Mouse (Mus musculus): ENCODE data around the gene Rd3. TPM values are rescaled to one million over a fixed set of nuclear protein-coding genes. Genes with fewer than 3 reads are reported as not detected.

The Rd3 gene
- polyA plus RNA-seq, 2 experiments, result 0.04 to 0.09 TPM

DNA sequence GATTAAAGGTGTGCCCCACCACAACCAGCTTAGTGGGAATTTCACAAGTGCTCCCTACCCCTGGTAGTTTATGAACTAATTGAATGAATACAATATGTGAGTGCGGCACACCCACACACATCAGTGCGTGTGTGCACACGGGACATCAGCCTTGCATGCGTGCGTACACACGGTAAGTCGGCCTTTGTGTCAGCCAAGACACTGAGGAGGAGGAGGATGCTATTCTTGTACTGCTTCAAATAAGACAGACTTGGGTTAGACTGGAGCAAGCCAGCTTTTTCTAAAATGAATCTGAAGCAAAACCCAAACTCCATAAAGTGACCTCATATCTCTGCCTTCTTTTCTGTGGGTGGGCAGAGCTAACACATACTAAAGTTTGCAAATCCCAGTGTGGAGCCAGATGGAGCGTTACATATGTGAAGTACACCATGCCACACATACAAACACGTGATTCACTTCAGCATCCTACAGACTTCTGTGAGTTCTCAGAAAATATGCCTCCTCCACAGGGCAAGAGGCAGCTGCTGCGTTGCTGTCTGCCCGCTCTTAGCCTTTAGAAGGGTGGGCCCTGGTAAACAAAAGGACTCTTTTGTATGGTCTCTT lies 24.3 kb upstream of the Rd3 start:
- peaks cover 0 to 6% of the 10 kb centered on the region in 2 experiments; a peak in 2 of 4 replicates for H3K4me1 ChIP-seq (replicated peaks; ENCODE audit: control insufficient read depth in 2 of 2, insufficient read depth in 2 of 2, low read length in 1 of 2)
- H3K36me3 ChIP-seq (replicated peaks; ENCODE audit: control insufficient read depth, insufficient read depth, low read depth), result no peaks in the 10 kb centered on the region
- no peaks in the 10 kb centered on the region for H3K27me3 ChIP-seq (ENCODE audit: control insufficient read depth, insufficient read depth, low read length)
- no peak overlapping the region for H3K9ac ChIP-seq (replicated peaks)
- H3K4me3 ChIP-seq (ENCODE audit: insufficient read depth in 1 of 2, low read depth in 2 of 2, low read length in 2 of 2), result no peak overlapping the region
- 76% methylated on average over 11 of the region's 11 CpGs for WGBS (ENCODE audit: insufficient replicate concordance)
- no peak overlapping the region for H3K4me2 ChIP-seq (ENCODE audit: low read depth)
- H3K9me3 ChIP-seq (ENCODE audit: control insufficient read depth, low read length), result no peaks in the 10 kb centered on the region
- H3K27ac ChIP-seq, result no peak overlapping the region
- DNase-seq (ENCODE audit: low read depth in 3 of 3, low spot score in 3 of 3) (no peak), ATAC-seq (ENCODE audit: insufficient read depth) (no peak)
- TF ChIP-seq CTCF (IDR thresholded peaks at IDR 0.05; ENCODE audit: low read depth), result no peak
- no peak for TF ChIP-seq EP300 (IDR thresholded peaks at IDR 0.05; ENCODE audit: low read depth)

DNA sequence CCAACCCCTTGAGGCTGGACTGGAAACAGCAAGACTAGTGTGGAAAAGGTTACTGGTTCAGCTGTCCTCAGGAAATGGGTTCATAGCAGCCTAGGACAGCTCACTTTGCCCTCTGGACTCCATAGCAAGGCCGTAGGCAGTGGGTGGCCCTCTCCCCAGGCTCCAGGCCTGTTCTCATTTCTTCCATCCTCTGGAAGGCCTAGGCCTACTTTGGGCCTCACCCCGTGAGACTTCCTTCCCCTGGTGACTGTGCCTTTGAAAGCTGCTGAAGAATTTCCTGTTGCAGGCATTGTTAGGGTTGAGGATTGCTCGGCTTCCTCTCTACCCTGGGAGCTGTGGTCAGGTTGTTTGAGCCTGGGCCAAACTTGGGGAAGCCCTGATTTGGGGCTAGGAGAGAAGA lies 22.1 kb upstream of the Rd3 start:
- Histone ChIP-seq H3K4me2 (ENCODE audit: low read depth) (no peak overlapping the region), H3K36me3 (replicated peaks; ENCODE audit: control insufficient read depth, insufficient read depth, low read depth) (no peaks in the 10 kb centered on the region), H3K9me3 (ENCODE audit: control insufficient read depth, low read length) (no peaks in the 10 kb centered on the region), H3K27me3 (ENCODE audit: control insufficient read depth, insufficient read depth, low read length) (no peaks in the 10 kb centered on the region), H3K9ac (replicated peaks) (no peak overlapping the region), H3K4me3 (ENCODE audit: insufficient read depth in 1 of 2, low read depth in 2 of 2, low read length in 2 of 2) (no peak overlapping the region), H3K27ac (no peak overlapping the region), H3K4me1 (replicated peaks; ENCODE audit: control insufficient read depth in 2 of 2, insufficient read depth in 2 of 2, low read length in 1 of 2) (peaks cover 0 to 6% of the 10 kb centered on the region in 2 experiments; a peak in 2 of 4 replicates)
- TF ChIP-seq EP300 (IDR thresholded peaks at IDR 0.05; ENCODE audit: low read depth), result no peak
- no peak for TF ChIP-seq CTCF (IDR thresholded peaks at IDR 0.05; ENCODE audit: low read depth)
- 21% methylated on average over 3 of the region's 3 CpGs for WGBS (ENCODE audit: insufficient replicate concordance)
- no peak for DNase-seq (ENCODE audit: low read depth in 3 of 3, low spot score in 3 of 3)
- no peak; the same call in 1 of the 2 replicates for ATAC-seq (ENCODE audit: insufficient read depth)

DNA sequence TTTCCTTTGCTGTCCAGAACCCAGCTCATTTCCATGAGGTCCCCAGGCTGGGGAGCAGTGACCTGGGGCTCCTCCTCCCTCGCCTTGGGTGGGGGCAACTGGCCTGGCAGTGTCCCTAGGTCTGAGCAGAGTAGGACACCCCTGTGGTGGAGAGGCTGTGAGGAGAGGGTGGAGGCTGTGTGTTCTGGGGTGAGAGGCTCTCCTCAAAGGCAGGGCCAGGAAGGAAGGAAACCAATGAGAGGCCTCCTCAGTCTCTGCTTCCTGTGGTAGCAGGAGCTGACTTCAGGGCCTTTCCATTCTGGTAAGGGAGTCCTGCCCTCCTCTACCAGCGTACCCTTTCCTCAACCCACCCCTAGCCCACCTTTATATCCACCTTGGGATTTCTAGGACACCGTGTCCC lies 20.9 kb upstream of the Rd3 start:
- Histone ChIP-seq H3K4me1 (replicated peaks; ENCODE audit: control insufficient read depth in 2 of 2, insufficient read depth in 2 of 2, low read length in 1 of 2) (peaks cover 0 to 6% of the 10 kb centered on the region in 2 experiments; a peak in 2 of 4 replicates), H3K27me3 (ENCODE audit: control insufficient read depth, insufficient read depth, low read length) (no peaks in the 10 kb centered on the region), H3K27ac (no peak overlapping the region), H3K9me3 (ENCODE audit: control insufficient read depth, low read length) (no peaks in the 10 kb centered on the region), H3K36me3 (replicated peaks; ENCODE audit: control insufficient read depth, insufficient read depth, low read depth) (no peaks in the 10 kb centered on the region), H3K4me3 (ENCODE audit: insufficient read depth in 1 of 2, low read depth in 2 of 2, low read length in 2 of 2) (no peak overlapping the region), H3K9ac (replicated peaks) (no peak overlapping the region), H3K4me2 (ENCODE audit: low read depth) (peak overlapping the region; percentile 14; the same call in 1 of the 2 replicates)
- WGBS (ENCODE audit: insufficient replicate concordance), result 48% methylated on average over 3 of the region's 3 CpGs
- DNase-seq (ENCODE audit: low read depth in 3 of 3, low spot score in 3 of 3) (no peak), ATAC-seq (ENCODE audit: insufficient read depth) (0 out of 2 replicates have a peak, but pooled peaks have one; percentile 11)
- TF ChIP-seq EP300 (IDR thresholded peaks at IDR 0.05; ENCODE audit: low read depth) (no peak), CTCF (IDR thresholded peaks at IDR 0.05; ENCODE audit: low read depth) (no peak)

DNA sequence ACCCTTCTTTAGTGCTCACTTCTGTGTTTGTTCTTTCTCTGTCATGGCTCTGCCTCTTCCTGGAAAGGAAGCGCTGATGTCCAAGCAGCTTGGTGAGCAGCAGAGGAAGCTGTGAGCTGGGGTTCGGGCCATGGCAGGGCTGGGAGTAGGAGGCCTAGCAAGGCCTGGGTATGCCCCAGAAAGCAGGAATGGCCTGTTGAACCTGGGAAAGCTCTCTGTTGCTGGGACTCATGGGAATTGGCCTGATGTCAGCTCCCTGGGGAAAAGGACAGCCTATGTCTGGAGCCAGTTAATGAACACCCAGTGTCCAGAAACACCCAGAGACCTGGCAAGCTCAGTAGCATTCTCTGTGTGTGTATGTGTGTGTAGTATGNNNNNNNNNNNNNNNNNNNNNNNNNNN lies 20.3 kb upstream of the Rd3 start:
- 60% methylated on average over 2 of the region's 2 CpGs for WGBS (ENCODE audit: insufficient replicate concordance)
- Histone ChIP-seq H3K9me3 (ENCODE audit: control insufficient read depth, low read length) (no peaks in the 10 kb centered on the region), H3K36me3 (replicated peaks; ENCODE audit: control insufficient read depth, insufficient read depth, low read depth) (no peaks in the 10 kb centered on the region), H3K4me1 (replicated peaks; ENCODE audit: control insufficient read depth in 2 of 2, insufficient read depth in 2 of 2, low read length in 1 of 2) (peaks cover 0 to 6% of the 10 kb centered on the region in 2 experiments; a peak in 2 of 4 replicates), H3K27ac (no peak overlapping the region), H3K27me3 (ENCODE audit: control insufficient read depth, insufficient read depth, low read length) (no peaks in the 10 kb centered on the region), H3K4me3 (ENCODE audit: insufficient read depth in 1 of 2, low read depth in 2 of 2, low read length in 2 of 2) (no peak overlapping the region), H3K4me2 (ENCODE audit: low read depth) (peak overlapping the region; percentile 6; the same call in 1 of the 2 replicates), H3K9ac (replicated peaks) (no peak overlapping the region)
- ATAC-seq (ENCODE audit: insufficient read depth) (no peak), DNase-seq (ENCODE audit: low read depth in 3 of 3, low spot score in 3 of 3) (no peak)
- TF ChIP-seq EP300 (IDR thresholded peaks at IDR 0.05; ENCODE audit: low read depth) (no peak), CTCF (IDR thresholded peaks at IDR 0.05; ENCODE audit: low read depth) (no peak)

DNA sequence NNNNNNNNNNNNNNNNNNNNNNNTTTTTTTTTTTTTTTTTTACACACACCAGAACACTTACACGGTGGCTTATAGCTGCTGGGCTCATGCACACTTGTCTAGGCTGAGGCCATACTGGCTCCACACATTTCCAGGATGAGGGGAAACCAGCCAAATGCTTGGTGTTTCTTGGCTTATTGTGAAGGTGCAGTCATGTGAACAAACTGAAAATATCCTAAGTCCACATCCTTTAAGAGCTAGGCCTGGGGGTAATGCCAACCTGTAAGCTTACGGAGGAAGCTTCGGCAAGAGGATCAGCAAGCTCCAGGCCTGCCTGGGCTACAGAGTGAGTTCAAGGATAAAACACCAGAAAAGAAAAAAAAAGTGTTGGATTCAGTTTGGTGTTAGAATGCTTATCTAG lies 19.8 kb upstream of the Rd3 start:
- 85% methylated on average over 3 of the region's 3 CpGs for WGBS (ENCODE audit: insufficient replicate concordance)
- ATAC-seq (ENCODE audit: insufficient read depth) (no peak), DNase-seq (ENCODE audit: low read depth in 3 of 3, low spot score in 3 of 3) (no peak)
- Histone ChIP-seq H3K9ac (replicated peaks) (no peak overlapping the region), H3K4me3 (ENCODE audit: insufficient read depth in 1 of 2, low read depth in 2 of 2, low read length in 2 of 2) (no peak overlapping the region), H3K4me1 (replicated peaks; ENCODE audit: control insufficient read depth in 2 of 2, insufficient read depth in 2 of 2, low read length in 1 of 2) (peaks cover 0 to 6% of the 10 kb centered on the region in 2 experiments; a peak in 2 of 4 replicates), H3K27me3 (ENCODE audit: control insufficient read depth, insufficient read depth, low read length) (no peaks in the 10 kb centered on the region), H3K36me3 (replicated peaks; ENCODE audit: control insufficient read depth, insufficient read depth, low read depth) (no peaks in the 10 kb centered on the region), H3K9me3 (ENCODE audit: control insufficient read depth, low read length) (no peaks in the 10 kb centered on the region), H3K4me2 (ENCODE audit: low read depth) (no peak overlapping the region), H3K27ac (no peak overlapping the region)
- TF ChIP-seq EP300 (IDR thresholded peaks at IDR 0.05; ENCODE audit: low read depth) (no peak), CTCF (IDR thresholded peaks at IDR 0.05; ENCODE audit: low read depth) (no peak)

Measured in liver, embryonic 14.5 days (tissue).